Mouse (Mus musculus) adrenal gland, adult 18-20 months (tissue): ENCODE measurements at regions not wholly inside any gene's neighbourhood (a gene's known extent, or its start where the extent isn't known, plus 50 kb on each side); places are given as distances from the start of the nearest gene placed in this dataset.
"Not testable (repeated sequence)": the region's sequence is repeated elsewhere in the genome, so short reads cannot be mapped to it uniquely, and the experiment has no call there.

Experiments
- DNase-seq, 2 experiments: peaks; one replicate each; pipeline ENCODE4 v3.0.0; 2021 to 2022; ENCODE audit warnings: low spot score in 2 of 2

DNA sequence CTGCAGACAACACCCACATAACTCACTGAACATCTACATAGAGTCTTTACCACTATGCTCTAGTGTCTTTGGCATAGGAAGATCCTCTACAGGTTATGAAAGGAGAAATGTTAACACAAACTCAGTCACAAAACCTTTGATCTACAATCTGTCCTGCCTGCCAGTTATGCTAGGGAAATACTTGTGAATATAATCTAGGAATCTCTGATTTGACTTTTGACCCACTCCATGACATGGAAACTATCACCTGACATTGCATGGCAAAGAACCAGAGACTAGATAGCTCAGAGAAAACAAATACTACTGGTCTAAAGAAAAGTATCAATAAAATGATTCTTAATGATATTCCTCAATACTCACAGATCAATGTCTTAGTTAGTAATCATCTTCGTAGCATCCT is 524.3 kb upstream of the Kif18a start:
- no peak for DNase-seq

DNA sequence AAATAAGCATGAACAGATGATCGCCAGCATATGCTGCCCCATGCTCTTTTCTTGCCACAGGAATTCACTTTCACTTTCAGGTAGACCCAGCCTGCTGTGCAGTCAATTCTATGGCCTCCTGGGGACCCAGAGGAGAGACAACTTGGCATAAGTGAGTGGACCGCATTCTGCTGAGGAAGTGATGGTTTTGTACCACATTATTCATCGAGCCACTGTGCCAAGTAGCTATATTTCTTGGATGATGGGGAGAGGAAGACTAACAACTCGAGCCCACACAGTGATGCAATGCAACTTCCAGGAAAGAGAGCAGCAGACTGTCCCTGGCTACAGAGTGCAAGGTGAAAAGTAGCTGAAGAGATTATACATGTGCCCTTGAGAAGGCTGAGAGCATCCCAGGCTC is 515.8 kb upstream of the Kif18a start:
- DNase-seq, result no peak

DNA sequence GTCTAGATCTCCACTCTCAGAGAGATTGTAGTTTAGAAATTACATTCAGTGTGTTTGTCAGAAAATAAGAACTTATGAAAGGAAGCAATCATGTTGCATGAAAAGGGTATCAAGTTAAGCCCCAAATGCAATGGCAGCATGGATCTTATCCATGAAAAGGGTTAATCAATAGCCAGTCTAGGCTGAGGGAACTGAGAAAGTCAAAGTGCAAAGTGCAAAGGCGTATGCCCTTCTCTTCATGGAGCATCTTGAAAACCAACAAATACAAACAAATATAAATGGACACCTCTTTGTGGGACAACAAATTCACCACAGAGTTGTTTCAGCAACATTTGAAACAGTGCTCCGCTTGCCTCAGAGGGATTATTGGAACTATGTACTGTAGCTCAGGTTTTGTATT is 514.1 kb upstream of the Kif18a start:
- no peak for DNase-seq

DNA sequence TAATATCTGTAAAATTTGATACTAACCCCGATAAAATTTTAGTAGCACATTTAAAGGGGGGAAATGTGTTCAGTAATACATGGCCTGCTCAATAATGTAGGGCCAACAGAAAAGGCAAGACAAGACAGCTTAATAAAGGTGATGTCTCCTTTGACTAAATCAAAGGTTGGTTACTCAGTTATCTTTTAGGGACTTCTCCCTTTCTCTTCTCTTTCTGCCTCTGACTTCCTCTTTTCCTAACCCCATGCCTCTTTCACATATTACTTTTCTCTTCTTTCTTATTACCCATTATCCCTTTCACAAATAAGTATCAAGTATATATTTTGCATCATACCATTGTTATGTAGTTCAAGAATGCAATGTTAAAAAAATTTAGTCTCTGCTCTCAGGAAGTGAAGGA is 510.2 kb upstream of the Kif18a start:
- DNase-seq, result no peak

DNA sequence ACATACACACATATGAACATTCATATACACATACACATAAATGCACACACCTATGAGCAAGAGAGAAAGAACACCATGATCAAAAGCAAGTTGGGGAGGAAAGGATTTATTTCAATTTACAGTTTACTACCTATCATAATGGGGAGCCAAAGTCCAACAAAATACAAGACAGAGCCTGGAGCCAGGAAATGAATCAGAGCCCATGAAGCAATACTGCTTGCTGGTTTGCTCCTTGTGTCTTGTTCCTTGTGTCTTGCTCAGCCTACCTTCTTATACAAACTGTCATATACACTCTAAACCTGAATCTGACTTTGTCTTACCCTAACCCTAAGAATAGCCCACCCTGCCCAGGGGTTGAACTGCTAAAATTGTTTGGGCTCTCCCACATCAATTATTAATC is 497.1 kb upstream of the Kif18a start:
- no peak for DNase-seq

DNA sequence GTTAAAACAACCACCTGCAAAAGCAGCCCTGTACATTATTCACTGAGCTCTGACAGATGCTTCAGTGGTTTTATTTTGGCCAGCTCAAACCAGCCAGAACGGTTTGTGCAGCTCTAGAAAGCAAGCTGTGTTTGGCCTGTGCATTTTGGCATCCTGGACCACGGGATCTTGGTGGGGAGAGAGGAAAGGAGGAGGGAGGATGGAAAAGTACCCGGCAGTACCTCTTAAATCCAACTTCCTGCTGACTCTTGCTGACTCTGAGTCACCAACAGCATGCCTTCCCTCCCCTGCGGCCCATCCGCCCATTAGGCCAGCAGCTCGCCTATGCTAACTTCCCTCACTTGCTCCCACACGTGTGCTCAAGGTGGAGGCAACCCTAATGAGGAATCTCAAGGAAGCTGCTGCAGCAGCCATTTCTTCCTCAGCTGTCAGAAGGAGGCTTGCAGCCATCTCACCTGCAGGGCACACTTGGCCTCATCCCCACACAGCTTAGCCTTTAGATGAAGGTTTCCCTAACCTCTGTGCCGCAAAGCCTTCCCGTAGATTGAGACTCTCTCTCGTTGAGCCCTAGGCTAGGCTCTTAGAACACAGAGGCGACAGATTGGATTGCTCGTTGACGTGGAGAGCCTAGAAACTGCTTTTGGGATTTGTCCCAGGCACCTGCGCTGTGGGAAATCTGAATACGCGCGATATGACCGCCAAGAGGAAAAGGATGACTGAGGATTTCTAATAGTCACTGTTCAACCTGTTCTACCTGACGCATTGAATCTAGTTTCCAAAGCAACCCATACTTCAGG is 495.2 kb upstream of the Kif18a start:
- no peak for DNase-seq

DNA sequence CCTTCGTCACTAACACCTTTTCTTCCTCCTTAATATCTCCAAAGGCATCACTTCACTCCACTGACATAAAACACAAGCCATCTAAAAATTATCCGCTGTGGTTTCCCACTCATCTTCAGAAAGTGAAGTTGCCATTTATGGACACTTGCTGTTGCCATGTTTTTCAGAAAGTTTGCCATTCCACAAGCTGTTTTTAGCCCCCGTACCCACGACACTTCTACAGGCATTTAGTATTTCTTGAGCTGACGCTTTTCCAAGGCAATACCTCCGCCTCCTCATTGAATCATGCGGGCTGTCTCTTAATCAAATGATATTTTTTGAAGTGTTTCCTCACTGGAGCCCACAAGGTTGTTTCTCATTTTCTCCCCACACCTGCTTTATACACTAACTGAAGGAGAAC is 491.4 kb upstream of the Kif18a start:
- no peak for DNase-seq

DNA sequence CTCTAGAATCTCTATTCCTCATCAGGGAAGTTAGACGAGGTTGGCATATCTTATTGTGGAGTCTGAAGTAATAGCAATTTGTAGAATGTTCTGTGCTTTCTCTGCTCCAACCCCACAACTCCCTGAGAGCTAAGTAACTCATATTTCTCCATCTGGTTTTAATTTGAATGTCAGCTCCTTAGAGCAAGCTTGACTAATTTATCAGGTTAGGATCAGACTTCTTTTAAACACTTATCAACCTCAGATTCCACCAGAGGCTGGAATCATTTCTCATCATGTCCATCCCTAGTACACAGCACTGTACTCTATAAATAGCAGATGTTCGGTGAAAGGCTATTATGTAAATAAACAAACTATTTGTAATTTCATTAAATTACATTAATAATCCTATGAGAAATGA is 485.4 kb upstream of the Kif18a start:
- no peak for DNase-seq

DNA sequence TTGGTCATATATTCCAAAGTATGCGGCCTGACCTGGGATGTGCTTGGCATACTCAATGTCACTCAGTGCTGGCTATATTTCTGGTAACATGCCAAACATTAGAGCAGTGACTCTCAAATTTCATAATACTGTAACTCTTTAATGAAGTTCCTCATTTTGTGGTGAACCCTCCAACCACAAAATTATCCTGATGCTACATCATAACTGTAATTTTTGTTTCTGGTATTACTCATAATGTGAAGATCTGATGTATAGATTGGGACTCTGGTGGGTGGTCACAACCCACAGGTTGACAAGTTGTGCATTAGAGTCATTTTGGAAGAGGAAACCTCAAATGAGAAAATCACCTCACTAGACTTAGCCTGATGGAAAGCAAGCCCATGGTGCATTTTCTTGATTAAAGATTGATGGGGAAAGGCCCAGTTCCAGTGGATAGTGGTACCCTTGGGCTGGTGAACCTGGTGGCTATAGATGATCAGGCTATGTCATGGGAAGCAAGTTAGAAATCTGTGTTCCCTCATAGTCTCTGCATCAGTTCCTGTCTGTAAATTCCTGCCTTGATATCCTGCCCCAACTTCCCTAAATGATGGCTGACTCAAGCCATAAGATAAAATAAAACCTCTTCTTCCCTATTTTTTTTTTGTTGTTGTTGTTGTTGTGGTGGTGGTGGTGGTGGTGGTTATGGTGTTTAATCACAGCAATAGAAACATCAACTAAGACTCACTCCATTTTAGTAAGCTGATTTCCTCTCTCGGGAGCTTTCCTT is 483.5 kb upstream of the Kif18a start:
- no peak for DNase-seq

DNA sequence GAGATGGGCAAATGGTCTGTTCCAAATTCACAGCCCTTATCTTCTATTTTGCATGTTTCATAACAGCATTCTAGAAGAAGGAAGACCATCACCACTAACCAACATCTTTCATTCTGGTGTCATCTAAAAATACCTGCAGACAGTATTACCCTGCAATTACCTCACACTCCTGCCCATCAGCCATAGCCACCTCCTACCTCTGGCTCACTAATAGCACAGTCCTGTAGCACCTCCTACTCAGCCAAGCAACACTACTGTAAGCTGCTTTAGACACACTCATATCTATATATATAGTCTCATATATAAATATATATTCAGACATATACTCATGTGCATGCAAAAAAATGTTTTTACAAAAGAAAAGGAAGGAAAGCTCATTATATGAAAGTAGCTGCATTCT is 468.2 kb upstream of the Kif18a start:
- DNase-seq, result no peak

DNA sequence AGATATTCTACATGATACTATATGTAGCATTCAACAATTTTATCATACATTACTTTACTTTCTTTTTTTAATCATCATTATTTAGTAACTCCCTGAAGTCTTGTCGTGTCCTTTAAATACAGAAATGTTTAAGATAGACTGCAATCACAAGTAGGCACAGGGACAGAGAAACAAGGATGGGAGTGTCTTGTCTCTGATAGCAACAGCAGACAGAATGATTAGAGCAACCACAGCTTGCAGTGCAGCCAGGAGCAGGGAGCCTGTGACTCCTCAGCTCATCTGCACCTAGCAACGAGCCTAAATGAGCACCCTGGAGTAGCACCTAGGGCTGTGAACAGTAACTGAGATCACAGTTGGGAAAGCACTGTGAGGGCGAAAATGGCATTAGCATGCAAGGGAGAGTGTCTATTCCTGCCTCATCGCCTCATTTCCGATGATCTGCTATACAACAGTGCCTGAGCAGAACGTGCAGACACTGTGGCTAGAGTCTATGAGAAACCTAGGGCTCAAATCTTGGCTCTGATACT is 467.4 kb upstream of the Kif18a start:
- DNase-seq, result no peak

DNA sequence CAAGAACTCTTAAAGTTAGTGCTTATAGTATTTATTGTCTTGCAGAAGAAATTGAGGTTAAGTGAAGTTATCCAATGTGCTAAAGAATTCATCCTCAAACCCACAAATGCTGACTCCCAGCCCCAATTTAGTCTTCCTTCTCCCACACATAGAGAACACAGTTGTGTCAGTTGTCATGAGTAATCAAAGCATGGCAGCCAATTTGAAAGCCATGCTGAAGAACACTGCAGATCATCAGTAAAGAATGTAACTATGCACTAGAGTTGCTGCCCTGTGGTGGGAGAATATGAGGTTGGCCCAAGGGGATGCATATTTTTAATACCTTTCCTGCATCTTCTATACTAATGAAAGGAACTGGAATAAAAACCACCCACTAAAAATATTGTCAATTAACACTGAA is 464.0 kb upstream of the Kif18a start:
- DNase-seq, result no peak

DNA sequence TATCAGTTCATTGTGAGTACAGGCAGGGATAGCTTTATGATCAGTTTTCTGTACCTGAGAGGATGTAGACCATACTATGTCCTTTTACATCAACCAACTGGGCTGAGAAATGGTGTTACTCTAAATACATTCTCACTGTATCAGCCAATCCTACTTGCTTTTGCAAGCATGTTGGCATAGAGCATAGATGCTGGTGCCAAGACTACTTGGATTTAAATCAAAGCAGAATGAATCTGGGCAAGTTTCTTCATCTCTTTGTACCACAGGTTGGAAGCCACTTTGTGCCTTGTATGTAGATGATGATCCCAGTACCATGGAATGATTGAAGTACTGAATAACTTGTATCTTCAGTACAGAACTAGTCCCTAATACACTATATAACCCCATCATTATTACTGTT is 456.5 kb upstream of the Kif18a start:
- no peak for DNase-seq

DNA sequence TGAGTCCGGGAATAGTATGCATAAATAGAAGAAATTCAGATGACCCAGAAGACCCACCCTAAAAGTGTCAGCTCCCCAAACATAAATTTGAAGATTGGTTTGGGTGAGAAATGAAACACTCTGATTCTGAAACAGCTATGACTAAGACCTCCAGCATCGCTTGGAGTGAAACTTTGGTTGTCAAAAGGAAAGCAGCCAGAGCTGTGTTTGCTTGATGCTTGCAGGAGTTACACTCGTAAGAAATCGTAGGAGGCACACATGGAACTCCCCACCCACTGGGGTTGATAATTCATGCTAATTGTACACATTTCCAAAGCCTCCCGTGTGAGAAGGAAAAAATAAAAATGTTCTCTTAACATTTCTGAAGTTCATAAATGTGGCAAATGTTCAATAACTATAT is 454.6 kb upstream of the Kif18a start:
- no peak for DNase-seq

DNA sequence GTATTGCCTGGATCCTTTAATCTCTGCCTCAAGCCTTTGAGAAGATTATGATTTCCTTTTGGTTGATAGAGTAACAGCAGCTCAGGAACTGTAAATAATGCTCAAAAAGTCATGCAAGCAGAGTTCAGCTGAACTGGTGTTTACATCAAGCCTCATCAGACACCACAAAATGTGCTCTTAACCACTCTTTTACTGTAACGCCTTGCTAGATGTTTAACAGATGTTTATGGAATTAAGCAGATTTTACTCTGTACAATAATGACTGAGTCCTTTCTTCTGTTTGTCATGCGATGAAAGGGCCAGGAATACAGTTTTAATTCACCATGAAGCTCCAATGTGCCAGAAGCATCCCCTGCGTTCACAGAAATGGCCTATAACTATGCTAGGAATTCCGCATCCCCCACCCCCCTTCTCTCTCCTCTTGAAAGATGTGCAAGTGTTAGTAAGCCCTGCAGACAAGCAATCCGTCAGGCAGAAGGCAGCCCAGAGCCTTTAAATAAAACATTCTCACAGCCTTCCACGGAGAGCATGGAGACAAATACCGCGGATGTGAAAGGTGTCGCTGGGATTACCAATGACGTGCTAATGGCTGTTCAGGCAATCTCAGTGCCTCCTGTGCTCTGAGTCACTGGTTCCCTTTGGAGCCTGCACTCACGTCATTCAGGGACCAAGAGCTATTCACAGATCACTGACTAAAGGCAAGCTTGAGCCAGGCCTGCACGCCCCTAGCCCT is 453.3 kb upstream of the Kif18a start:
- DNase-seq, result no peak

DNA sequence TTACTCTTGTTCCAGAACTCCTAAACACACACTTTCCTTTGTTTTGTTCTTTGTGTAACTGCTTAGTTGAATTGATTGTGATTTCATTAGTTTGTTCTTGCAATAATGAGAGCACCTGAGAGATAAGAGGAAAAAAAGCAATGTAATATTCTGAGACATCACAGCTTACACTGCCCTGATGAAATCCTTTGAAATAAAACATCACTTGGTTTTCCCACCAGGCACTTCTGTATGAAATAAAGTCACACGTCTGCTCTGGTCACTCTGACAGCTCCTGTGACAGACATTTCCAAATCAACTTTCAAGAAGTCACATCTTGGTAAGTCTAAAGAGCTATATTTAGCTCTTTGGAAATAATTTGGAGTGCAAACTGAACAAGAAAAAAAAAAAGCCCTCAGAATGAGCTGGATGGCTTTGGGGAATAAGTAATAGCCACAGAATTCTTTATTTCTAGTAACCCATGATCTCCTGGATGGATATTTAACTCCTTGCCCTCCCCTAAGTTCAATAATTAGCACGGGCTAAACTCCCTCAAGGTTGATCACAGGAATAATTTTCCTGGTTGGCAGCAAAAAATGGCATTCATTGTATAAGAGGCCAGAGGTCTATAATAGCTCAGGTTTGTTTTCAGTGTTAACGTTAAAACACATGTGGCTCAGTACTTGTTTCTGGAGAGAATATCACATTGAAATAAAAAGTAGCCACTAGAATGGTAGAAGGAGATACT is 452.4 kb upstream of the Kif18a start:
- DNase-seq, result no peak

DNA sequence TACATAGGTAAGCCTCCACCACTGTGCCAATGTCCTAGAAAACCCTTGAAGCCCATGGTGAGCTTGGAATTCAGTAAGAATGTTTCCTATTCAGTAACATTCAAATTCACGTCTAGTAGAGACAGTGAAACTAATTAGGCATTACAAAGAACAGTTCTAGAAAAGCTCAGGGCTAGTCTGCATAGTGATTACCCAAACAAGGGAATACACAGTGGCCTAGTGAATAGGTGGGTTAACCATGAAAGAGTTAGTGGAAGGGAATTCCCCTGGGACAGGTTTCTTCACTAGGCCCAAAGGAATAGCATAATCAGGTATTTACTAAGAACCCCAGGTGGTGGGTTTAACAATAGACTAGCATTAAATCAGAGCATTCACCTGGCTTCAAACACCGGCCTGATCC is 436.7 kb upstream of the Kif18a start:
- DNase-seq, result not testable (repeated sequence)

DNA sequence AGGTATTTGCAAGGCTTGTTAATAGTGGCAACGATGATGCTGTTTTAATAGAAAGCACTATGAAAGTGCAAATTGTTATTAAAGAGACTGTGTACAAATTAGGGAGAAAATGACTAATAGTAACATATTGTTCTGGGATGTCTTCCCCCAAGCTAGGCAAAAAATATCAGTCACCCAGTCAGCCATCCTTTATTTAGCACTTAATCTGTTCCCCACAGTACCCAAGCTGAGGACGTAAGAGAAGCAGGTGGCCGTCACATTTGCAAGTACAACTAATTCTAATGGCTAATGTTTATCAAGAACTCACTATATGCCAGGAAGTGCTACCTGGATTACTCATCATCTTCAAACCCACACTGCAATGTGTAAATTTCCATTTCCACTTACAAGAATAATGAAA is 432.5 kb upstream of the Kif18a start:
- DNase-seq, result no peak

DNA sequence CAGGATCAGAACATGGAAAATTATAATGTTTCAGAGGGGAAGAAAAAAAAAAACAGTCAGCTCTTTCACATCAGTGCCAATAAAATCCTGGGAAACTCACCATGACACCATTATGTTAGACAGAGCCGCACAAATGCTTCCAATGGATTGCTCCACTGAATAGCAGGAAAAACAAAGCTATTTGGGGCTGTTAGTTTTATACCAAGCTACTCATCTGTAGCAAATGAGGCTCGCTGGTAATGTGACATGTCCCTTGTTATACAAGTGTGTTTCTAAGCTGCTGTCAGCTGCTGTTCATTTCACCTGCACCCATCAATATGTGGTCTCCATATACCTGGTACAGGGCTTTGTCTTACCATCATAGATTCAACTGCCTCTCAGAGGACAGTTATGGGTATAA is 426.1 kb upstream of the Kif18a start:
- DNase-seq, result no peak

DNA sequence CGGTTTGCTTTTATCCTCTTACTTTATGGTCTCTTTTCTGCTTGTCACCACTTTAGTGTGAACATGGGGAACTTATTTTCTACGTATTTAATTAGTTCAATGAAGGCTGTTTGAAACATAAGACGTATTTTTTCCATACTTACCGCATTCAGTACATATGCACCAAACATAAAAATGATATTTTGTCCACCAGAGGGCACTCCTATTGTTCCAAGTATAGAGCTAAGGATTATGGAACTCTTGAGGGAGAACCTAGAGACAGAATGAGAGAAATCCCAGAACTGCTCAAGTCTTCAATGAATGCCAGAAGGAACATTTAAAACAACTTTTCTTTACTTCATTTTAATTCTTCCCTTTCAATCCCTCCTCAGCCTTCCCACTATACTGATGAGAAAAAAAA is 403.4 kb upstream of the Kif18a start:
- no peak for DNase-seq

DNA sequence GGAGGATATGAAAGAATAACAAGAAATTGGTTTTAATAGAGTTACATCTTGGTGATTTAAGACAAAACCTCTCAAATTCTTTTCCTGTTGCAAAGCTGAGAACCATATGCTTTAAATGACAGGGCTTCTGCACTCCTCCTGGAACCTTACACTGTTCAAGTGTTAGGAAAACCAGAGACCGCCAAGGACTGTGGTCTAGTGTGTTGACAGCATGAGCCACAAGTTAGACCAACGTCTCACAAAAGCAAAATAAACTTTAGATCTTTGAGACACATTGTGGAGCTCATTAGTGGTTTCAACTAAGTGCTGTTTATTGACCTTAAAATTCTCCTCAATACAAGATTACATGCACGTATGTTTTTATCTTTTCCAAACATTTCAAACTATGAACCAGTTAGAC is 402.9 kb upstream of the Kif18a start:
- DNase-seq, result no peak
